Mouse (Mus musculus) kidney, adult 11 months (tissue): Measurements from ENCODE around the gene Arap1.

Experiments
- DNase-seq: peaks from one replicate; pipeline ENCODE4 v3.0.0; 2022

Arap1 gene

GRCm38 (mm10) chr7:101347767-101348270, at the start of gene Arap1:
Gene Arap1, plus strand, starts transcription at chr7:101348067.
- DNase-seq: peak; percentile 43

GRCm38 (mm10) chr7:101298375-101298774, 49.5 kb upstream of the Arap1 start:
- no peak for DNase-seq

GRCm38 (mm10) chr7:101301361-101301880, 46.4 kb upstream of the Arap1 start:
- no peak for DNase-seq

DNA sequence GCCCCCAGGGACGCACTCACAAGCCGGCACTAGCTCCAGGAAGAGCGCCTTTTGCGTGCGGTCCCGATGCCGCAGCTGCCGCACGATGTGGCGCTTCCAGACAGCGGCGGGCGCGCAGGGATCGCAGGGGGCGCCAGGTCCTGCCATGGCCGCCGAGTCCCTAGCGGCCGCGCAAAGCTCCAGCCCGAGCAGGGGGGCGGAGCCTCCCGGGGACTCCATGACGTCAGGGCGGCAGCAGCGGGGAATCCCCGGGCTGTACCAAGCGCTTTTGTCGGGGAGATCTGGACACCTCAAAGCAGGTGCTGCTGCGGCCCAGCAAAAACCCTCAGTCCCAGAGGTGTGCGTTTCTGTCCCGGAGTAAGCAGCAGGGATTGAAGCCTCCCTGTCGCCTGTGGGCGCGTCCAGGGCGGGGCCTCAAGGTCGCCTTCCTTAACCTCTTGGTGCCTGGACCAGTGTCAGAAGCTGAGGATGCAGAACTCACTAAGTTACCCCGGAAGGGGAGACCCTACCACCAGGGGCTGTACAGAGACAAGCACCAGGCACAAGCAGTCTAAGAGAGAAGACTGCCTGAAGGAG, 45.9 kb upstream of the Arap1 start, which contains the start of gene Atg16l2:
TSS of gene Atg16l2 (minus strand) at position 371 of the 576 bp plus-strand sequence.
- peak; percentile 96 for DNase-seq

DNA sequence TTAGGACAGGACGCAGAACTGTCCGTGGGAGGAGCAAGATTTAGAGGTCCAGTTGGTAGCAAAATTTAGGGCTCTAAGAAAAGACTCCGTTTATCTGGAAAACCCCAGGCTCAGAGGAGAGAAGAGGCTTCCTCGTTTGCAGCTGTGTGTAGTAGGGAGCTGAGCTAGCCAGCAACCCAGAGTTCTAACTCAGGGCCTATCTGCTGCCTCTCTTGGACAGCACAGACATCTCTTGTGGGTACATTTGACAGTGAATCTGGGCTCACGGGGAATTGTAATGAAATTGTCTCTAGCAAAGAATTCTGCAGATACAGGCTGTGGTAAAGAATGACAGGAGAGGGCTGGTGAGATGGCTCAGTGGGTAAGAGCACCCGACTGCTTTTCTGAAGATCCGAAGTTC, 45.2 kb upstream of the Arap1 start:
- DNase-seq: no peak

DNA sequence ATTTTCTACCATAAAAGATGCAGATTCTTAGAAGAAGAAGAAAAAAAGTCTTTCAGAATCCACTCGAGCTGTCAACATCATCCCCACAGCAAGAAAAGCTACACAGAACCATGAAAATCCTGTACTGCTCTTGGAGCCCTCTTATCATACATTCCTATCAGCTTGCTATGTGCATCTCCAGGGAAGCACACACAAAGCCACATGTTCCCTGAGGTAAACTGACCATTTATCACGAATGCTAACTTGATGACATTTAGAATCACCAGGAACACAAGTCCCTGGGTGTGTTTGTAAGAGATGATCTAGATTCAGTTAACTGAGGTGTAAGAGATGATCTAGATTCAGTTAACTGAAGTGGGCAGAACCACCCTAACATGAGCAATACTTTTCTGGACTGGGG, 41.0 kb upstream of the Arap1 start:
- DNase-seq: no peak

DNA sequence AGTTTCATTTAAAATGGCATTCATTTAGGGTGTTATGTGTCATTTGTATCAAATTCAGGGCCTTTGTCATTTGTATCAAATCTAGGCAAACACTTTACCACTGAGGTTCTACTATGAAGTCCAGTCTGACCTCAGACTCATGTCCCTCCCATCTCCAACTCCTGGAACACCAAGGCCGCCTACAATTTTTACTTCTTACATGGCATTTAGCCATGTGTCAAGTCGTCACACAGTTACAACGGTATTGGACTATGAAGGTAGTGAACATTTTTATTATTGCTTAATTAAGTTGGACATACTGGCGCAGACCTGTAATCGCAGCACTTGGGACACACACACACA, 37.9 kb upstream of the Arap1 start:
- DNase-seq: no peak

DNA sequence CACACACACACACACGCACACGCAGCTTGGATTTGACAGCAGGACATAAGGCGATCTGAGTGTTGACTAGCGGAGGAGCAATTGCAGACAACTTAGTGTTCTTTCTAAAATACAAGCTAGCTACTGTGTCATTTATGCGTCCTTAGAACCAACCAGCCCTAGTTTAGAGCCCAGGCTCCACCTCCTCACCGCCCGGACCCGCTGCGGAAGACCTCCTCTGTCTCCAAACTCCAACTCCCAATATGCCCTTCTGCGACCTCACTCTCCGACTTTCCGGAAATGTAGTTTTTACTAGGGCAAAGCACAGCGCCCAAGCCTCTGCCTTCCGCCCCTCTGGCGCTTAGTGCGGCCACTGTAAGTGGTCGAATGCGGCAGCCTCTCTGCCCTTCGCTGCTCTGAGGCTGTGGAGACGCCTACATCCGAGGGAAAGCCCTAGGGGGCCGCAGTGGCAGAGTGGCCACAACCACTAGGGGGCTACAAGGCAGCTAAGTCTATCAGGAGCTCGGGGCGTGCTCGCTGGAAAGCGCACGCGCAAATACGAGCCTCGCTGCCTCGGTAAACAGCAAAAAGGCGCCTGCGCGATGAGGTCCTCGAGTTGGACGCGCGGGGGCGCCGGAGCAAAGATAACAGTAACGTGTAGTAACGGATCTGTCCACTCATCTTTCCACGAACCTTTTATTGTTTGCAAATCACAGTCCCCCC, 37.4 kb upstream of the Arap1 start:
- DNase-seq: peak; percentile 99

DNA sequence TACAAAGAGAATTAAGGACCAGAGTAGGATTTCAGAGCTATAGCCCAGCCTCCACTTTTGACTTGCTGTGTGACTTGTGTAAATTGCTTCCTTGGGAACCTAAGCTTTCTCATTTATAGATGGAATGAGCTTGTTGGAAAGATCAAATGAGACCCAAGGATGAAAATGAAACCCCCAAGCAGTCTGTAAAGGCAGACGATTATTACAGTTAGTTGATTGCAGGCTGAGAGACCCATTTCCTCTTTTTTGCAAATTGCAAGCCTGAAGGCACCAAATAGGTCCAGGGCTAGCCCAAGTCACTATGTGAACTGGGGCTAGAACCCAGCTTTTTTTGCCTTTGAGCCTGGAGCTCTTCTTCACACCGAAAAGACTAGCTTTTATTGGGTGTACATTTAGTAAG, 36.8 kb upstream of the Arap1 start:
- no peak for DNase-seq

GRCm38 (mm10) chr7:101313033-101313432, 34.8 kb upstream of the Arap1 start:
- peak; percentile 54 for DNase-seq

DNA sequence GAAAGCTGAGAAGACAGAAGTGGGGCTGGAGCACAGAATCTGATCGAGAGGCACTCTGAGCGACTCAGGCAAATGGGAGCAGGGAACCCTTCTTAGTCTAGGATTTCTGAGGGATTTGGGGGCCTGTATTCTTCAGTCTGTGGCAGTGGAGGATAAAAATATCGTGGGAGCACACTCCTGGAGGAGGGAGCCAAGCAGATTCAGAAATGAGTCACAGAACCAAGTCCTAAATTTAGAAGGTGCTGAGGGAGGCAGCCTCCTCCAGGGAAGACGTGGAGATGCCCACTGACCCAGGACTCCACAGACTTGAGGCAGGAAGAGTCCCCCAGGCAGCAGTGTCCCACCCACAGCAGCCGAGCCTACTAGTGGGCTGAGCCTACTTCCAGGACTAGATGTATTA, 33.5 kb upstream of the Arap1 start:
- DNase-seq: no peak

- no peak for DNase-seq
Measured at GRCm38 (mm10) chr7:101315699-101316098, 32.2 kb upstream of the Arap1 start.

DNA sequence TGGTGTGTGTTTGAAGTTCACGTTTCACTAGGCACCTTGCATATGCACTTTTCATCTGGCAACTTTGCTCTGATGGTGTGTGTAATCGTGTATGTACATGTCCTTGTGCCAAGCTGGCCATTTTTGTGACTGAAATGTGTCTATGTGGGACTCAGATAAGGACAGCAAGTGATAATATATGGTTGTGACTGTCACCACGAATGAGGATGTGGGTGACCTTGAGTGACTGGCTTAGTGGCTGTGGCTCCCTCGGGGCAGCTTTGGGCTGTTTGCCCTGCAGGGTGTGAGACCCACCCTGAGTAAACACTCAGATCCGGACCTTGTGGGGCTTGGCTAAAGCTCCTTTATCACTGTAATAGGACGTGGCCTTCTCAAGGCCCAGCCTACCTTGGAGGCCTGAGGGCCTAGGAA, 31.3 kb upstream of the Arap1 start:
- DNase-seq: no peak

- no peak for DNase-seq
Measured at GRCm38 (mm10) chr7:101317014-101317413, 30.9 kb upstream of the Arap1 start, which contains the start of gene Stard10. Gene Stard10, plus strand, starts transcription at chr7:101317086.

DNA sequence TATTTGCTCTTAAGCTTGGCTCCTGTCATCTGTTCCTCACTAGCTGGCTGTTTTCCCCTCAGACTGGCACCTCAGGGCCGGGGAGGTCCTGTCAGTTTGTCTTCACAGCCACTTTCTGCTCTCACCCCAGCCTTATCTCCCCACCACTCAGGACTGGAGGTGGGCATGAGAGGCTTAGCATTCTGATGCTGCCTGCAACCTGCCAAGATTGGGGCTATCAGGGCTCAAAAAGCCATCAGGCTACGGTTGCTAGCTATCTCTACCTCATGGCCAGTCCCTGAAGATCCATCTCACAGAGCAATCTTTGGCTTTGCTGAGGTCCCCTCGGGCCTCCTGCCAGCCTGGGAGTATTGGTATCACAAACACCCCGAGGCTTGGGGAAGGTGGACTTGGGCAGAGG, 29.0 kb upstream of the Arap1 start:
- no peak for DNase-seq

DNA sequence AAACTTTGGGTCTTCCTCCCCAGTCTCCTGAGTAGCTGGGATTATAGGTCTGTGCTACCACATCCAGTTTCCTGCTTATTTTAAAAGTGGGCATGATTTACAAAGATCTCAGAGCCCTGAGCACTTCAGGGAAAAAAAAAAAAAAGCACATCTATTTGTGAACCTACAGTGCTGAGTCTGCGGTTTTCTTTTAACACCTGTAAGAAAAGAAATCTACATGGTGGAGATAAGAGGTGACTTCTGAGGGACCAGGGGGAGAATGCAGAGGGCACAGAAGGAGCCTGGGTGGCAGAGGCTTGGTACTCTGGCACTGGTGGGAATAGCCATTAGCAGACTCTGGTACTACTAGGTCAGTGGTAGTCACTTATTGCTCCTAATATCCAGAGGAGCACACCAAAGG, 28.1 kb upstream of the Arap1 start:
- DNase-seq: no peak

- DNase-seq: peak; percentile 82
Measured at GRCm38 (mm10) chr7:101320399-101321217, 27.3 kb upstream of the Arap1 start.

- DNase-seq: peak; percentile 70
Measured at GRCm38 (mm10) chr7:101321218-101321827, 26.5 kb upstream of the Arap1 start.

DNA sequence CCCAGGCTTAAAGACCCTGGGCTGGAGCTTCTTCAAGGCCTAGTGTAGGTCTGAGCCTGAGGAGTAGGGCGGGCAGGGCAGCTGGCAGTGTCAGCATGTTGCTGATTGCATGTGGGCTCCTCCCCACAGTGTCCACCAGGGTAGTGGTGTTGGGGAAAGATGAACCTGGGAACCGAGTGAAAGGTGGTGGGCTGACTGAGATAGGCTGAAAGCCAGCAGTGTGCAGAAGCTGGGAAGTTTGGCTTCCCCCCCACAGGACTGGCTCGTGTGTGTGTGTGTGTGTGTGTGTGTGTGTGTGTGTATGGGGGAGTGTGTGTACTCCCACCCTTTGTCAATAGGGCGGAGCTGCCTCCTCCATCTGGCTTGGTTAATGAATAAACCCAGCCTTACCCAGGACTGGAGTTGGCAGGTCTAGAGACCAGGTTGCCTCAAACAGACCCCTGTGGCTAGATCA, 24.7 kb upstream of the Arap1 start:
- DNase-seq: peak; percentile 74

- no peak for DNase-seq
Measured at GRCm38 (mm10) chr7:101324142-101324962, 23.5 kb upstream of the Arap1 start.

- peak; percentile 76 for DNase-seq
Measured at GRCm38 (mm10) chr7:101326006-101326405, 21.9 kb upstream of the Arap1 start.

GRCm38 (mm10) chr7:101327263-101327662, 20.6 kb upstream of the Arap1 start:
- no peak for DNase-seq
